Mouse (Mus musculus): ENCODE data around the gene 4930432M17Rik. TPM values are rescaled to one million over a fixed set of nuclear protein-coding genes. Genes with fewer than 3 reads are reported as not detected.

The 4930432M17Rik gene
- total and polyA plus RNA-seq, 2 experiments from 2014 or later = not detected

DNA sequence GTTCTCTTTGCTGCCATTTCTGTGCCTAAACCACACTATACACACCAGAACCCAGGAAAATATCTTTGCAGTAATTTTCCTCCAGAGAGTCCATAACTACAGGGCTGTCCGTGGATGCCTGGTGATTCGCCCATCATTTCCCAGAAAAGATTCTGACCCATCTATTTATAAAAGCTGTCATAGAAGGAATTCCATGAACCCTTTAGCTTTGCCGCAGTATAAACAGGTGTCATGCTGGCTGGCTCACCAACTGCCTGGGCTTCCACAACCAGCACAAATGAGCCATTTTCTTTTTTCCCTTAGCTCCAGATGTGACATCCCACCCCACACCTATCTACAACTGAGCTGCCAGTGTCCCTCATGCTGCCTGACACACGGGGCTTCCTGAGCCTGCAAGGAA is 14.0 kb downstream of the 4930432M17Rik start:
- 39% methylated on average over 4 of the region's 4 CpGs for WGBS
- H3K4me1 ChIP-seq (ENCODE audit: control insufficient read depth, insufficient read depth) = no peaks in the 10 kb centered on the region
- no peak overlapping the region for H3K9ac ChIP-seq (replicated peaks; ENCODE audit: low read depth, low read length)
- no peak for DNase-seq (ENCODE audit: low spot score)
- ATAC-seq (ENCODE audit: insufficient read depth, low read depth) = no peak
- H3K27me3 ChIP-seq (ENCODE audit: control insufficient read depth, insufficient read depth, low read length) = no peaks in the 10 kb centered on the region
- no peak overlapping the region for H3K27ac ChIP-seq (ENCODE audit: low read depth)
- no peak overlapping the region for H3K4me3 ChIP-seq (ENCODE audit: low read depth, low read length)
- no peak overlapping the region for H3K4me2 ChIP-seq (ENCODE audit: low read depth, low read length)
- H3K9me3 ChIP-seq (replicated peaks; ENCODE audit: control insufficient read depth, low read length) = no peaks in the 10 kb centered on the region
- no peak for TF ChIP-seq CTCF (IDR thresholded peaks at IDR 0.05; ENCODE audit: low read depth)
- no peak for TF ChIP-seq EP300 (IDR thresholded peaks at IDR 0.05; ENCODE audit: low read depth)
- no peaks in the 10 kb centered on the region for H3K36me3 ChIP-seq (replicated peaks; ENCODE audit: control insufficient read depth, insufficient read depth, low read length)

DNA sequence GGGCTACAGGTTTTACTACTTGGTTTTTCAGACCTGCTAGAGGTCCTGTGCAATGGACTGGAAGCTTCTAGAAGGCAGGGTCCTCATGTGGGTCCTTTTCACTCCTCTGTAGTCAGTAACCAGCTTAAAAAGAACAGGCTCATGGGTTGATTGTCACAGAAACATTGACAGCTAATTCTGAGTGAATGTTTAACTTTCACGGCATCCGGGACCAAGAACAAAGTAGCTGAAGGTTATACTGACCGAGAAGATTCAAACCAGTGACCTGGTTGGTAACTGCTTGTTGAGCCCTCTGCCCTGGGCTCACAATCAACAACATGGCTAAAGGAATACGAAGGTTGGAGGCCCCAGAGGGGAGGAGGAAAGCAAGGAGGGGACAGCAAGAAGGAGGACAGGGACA is 14.4 kb downstream of the 4930432M17Rik start:
- H3K9ac ChIP-seq (replicated peaks; ENCODE audit: low read depth, low read length) = no peak overlapping the region
- no peak overlapping the region for H3K27ac ChIP-seq (ENCODE audit: low read depth)
- H3K4me2 ChIP-seq (ENCODE audit: low read depth, low read length) = no peak overlapping the region
- WGBS = 89% methylated on average over 4 of the region's 4 CpGs
- no peaks in the 10 kb centered on the region for H3K27me3 ChIP-seq (ENCODE audit: control insufficient read depth, insufficient read depth, low read length)
- no peaks in the 10 kb centered on the region for H3K9me3 ChIP-seq (replicated peaks; ENCODE audit: control insufficient read depth, low read length)
- H3K4me1 ChIP-seq (ENCODE audit: control insufficient read depth, insufficient read depth) = no peaks in the 10 kb centered on the region
- DNase-seq (ENCODE audit: low spot score) (no peak), ATAC-seq (ENCODE audit: insufficient read depth, low read depth) (no peak)
- no peaks in the 10 kb centered on the region for H3K36me3 ChIP-seq (replicated peaks; ENCODE audit: control insufficient read depth, insufficient read depth, low read length)
- no peak overlapping the region for H3K4me3 ChIP-seq (ENCODE audit: low read depth, low read length)
- TF ChIP-seq EP300 (IDR thresholded peaks at IDR 0.05; ENCODE audit: low read depth) (no peak), CTCF (IDR thresholded peaks at IDR 0.05; ENCODE audit: low read depth) (no peak)

DNA sequence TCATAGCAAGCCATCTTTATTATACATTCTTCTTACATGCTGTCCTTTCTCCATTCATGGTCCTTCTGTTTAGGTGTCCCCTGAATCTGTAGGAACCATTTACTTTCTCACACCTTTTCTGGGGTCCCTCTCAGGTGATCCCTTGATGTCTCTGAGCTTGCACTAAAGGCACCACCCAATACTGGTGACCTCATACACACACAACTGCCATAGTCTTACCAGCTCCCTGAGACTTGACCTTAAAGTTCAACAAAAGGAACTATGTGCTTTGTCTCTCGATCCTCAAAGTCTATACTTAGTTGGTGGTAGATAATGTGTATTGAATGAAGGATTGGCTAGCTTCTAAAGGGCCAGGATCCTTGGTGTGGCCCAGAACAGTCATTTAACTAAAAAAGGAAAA is 15.4 kb downstream of the 4930432M17Rik start:
- WGBS = 71% methylated on average over 1 of the region's 1 CpGs
- DNase-seq (ENCODE audit: low spot score) = no peak
- TF ChIP-seq EP300 (IDR thresholded peaks at IDR 0.05; ENCODE audit: low read depth) (no peak), CTCF (IDR thresholded peaks at IDR 0.05; ENCODE audit: low read depth) (no peak)

DNA sequence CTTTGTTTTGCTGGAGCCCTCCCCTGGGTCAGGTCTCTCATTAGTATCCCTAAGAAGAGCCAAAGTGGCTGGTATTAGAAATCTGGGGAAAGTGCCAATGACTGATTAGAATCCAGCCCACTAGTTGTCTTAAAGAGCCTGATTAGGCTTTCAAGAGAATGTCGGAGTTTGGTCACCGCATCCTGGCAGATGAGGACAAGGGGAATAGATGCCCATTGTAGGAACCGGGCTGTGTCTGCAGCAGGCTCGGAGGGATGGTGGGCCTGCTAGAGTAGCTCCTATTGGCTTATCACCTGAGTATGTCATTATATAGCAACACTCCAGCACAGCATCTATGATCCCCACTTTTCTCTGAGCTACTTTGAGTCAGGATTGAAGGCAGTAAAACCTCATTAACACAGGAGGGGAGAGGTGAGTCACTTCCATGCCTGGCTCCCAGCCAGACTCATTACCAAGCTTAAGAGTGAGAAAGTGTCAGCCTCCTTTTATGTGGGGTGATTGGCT is 15.9 kb downstream of the 4930432M17Rik start:
- H3K27me3 ChIP-seq (ENCODE audit: control insufficient read depth, insufficient read depth, low read length) = no peaks in the 10 kb centered on the region
- no peaks in the 10 kb centered on the region for H3K9me3 ChIP-seq (replicated peaks; ENCODE audit: control insufficient read depth, low read length)
- H3K4me2 ChIP-seq (ENCODE audit: low read depth, low read length) = no peak overlapping the region
- DNase-seq (ENCODE audit: low spot score) = no peak
- H3K36me3 ChIP-seq (replicated peaks; ENCODE audit: control insufficient read depth, insufficient read depth, low read length) = no peaks in the 10 kb centered on the region
- H3K27ac ChIP-seq (ENCODE audit: low read depth) = no peak overlapping the region
- ATAC-seq (ENCODE audit: insufficient read depth, low read depth) = no peak
- no peaks in the 10 kb centered on the region for H3K4me1 ChIP-seq (ENCODE audit: control insufficient read depth, insufficient read depth)
- WGBS = 63% methylated on average over 4 of the region's 4 CpGs
- no peak overlapping the region for H3K4me3 ChIP-seq (ENCODE audit: low read depth, low read length)
- TF ChIP-seq CTCF (IDR thresholded peaks at IDR 0.05; ENCODE audit: low read depth) (no peak), EP300 (IDR thresholded peaks at IDR 0.05; ENCODE audit: low read depth) (no peak)
- no peak overlapping the region for H3K9ac ChIP-seq (replicated peaks; ENCODE audit: low read depth, low read length)

More for the DNA sequence above, 15.4 kb downstream of the 4930432M17Rik start:
- no peak overlapping the region for H3K4me2 ChIP-seq (ENCODE audit: low read depth, low read length)
- ATAC-seq (ENCODE audit: insufficient read depth, low read depth) = no peak
- H3K27me3 ChIP-seq (ENCODE audit: control insufficient read depth, insufficient read depth, low read length) = no peaks in the 10 kb centered on the region
- H3K4me1 ChIP-seq (ENCODE audit: control insufficient read depth, insufficient read depth) = no peaks in the 10 kb centered on the region
- no peaks in the 10 kb centered on the region for H3K36me3 ChIP-seq (replicated peaks; ENCODE audit: control insufficient read depth, insufficient read depth, low read length)
- H3K4me3 ChIP-seq (ENCODE audit: low read depth, low read length) = no peak overlapping the region
- no peak overlapping the region for H3K27ac ChIP-seq (ENCODE audit: low read depth)
- H3K9me3 ChIP-seq (replicated peaks; ENCODE audit: control insufficient read depth, low read length) = no peaks in the 10 kb centered on the region
- H3K9ac ChIP-seq (replicated peaks; ENCODE audit: low read depth, low read length) = no peak overlapping the region

DNA sequence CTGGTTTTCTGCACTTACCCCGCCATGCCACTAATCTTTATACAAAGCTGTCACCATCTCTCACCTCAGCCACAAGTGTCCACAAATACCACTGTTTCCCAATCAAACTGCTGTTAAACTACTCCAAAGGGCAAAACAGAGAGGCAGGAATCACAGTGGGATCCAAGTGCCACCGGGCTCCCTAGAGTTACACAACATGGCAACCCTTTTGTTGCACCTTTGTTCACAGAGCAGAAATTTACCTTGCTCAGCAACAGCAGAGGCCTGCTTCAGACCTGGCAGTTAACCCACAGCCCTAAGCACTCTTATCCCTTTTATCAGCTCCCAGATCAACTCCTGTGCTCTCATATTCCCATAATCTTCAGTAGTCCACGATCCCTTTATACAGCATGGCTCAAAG is 17.2 kb downstream of the 4930432M17Rik start:
- WGBS = 84% methylated on average over 3 of the region's 3 CpGs
- no peaks in the 10 kb centered on the region for H3K27me3 ChIP-seq (ENCODE audit: control insufficient read depth, insufficient read depth, low read length)
- no peak overlapping the region for H3K27ac ChIP-seq (ENCODE audit: low read depth)
- no peak overlapping the region for H3K4me3 ChIP-seq (ENCODE audit: low read depth, low read length)
- H3K9me3 ChIP-seq (replicated peaks; ENCODE audit: control insufficient read depth, low read length) = no peaks in the 10 kb centered on the region
- H3K4me2 ChIP-seq (ENCODE audit: low read depth, low read length) = no peak overlapping the region
- DNase-seq (ENCODE audit: low spot score) (no peak), ATAC-seq (ENCODE audit: insufficient read depth, low read depth) (no peak)
- TF ChIP-seq EP300 (IDR thresholded peaks at IDR 0.05; ENCODE audit: low read depth) = no peak
- no peak for TF ChIP-seq CTCF (IDR thresholded peaks at IDR 0.05; ENCODE audit: low read depth)
- H3K4me1 ChIP-seq (ENCODE audit: control insufficient read depth, insufficient read depth) = no peaks in the 10 kb centered on the region
- no peaks in the 10 kb centered on the region for H3K36me3 ChIP-seq (replicated peaks; ENCODE audit: control insufficient read depth, insufficient read depth, low read length)
- H3K9ac ChIP-seq (replicated peaks; ENCODE audit: low read depth, low read length) = no peak overlapping the region

DNA sequence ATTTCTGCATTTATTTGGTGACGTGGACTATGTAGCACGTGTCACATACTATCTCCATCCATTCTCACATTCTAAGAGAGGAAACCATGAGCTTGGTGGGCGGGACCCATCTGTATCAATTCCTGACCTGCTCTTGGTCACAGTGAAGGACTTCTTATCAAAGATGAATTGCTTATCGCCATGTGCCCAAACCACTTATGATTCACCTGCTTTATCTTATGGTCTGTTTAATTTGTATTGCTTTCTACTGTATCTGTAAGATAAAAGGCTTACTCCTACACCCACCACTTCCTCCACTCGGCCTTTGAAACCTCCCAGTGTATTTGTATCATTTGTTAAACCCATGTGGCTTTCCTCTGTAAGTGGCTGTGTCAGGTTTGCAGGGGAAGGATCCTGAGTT is 18.5 kb downstream of the 4930432M17Rik start:
- Histone ChIP-seq H3K4me3 (ENCODE audit: low read depth, low read length) (no peak overlapping the region), H3K27ac (ENCODE audit: low read depth) (no peak overlapping the region), H3K9ac (replicated peaks; ENCODE audit: low read depth, low read length) (no peak overlapping the region), H3K27me3 (ENCODE audit: control insufficient read depth, insufficient read depth, low read length) (no peaks in the 10 kb centered on the region), H3K4me1 (ENCODE audit: control insufficient read depth, insufficient read depth) (no peaks in the 10 kb centered on the region), H3K36me3 (replicated peaks; ENCODE audit: control insufficient read depth, insufficient read depth, low read length) (no peaks in the 10 kb centered on the region), H3K9me3 (replicated peaks; ENCODE audit: control insufficient read depth, low read length) (no peaks in the 10 kb centered on the region), H3K4me2 (ENCODE audit: low read depth, low read length) (no peak overlapping the region)
- DNase-seq (ENCODE audit: low spot score) (no peak), ATAC-seq (ENCODE audit: insufficient read depth, low read depth) (no peak)
- TF ChIP-seq EP300 (IDR thresholded peaks at IDR 0.05; ENCODE audit: low read depth) = no peak
- TF ChIP-seq CTCF (IDR thresholded peaks at IDR 0.05; ENCODE audit: low read depth) = no peak
- 60% methylated on average over 5 of the region's 5 CpGs for WGBS
